Mouse (Mus musculus): ENCODE measurements at regions not wholly inside any gene's neighbourhood (a gene's known extent, or its start where the extent isn't known, plus 50 kb on each side); places are given as distances from the start of the nearest gene placed in this dataset.
A peak's percentile ranks its signal among the peaks of the same experiment; 100 is the strongest.

GRCm38 (mm10) chr11:114467803-114468202, 200.5 kb upstream of the Rpl38 start:
- Histone ChIP-seq H3K9me3 (replicated peaks; ENCODE audit: low read length) (peaks cover 11% of the 10 kb centered on the region), H3K4me2 (ENCODE audit: insufficient read depth, low read depth, poor library complexity, severe bottlenecking) (no peak overlapping the region), H3K9ac (ENCODE audit: insufficient read depth, low read depth) (no peak overlapping the region), H3K27me3 (replicated peaks) (peaks cover 81% of the 10 kb centered on the region), H3K4me3 (replicated peaks in 1 of 3; ENCODE audit: low read depth in 2 of 3, low read length in 2 of 3, poor library complexity in 1 of 3) (no peak overlapping the region), H3K4me1 (ENCODE audit: control insufficient read depth in 1 of 2, insufficient read depth in 2 of 2) (no peaks in the 10 kb centered on the region), H3K79me2 (replicated peaks; ENCODE audit: control insufficient read depth, extremely low read depth, insufficient read depth, poor library complexity, severe bottlenecking) (no peaks in the 10 kb centered on the region), H3K27ac (ENCODE audit: insufficient read depth, low read depth) (no peak overlapping the region), H3K36me3 (replicated peaks in 1 of 2; ENCODE audit: control insufficient read depth in 1 of 2, insufficient read depth in 1 of 2, low read length in 1 of 2) (no peaks in the 10 kb centered on the region)
- in situ Hi-C loops (cut with MboI; ENCODE audit: low pct_ligation_motif_present, low pct_unique_long_range_greater_than_20kb, low sequenced_read_pairs) (no loop called here), dilution Hi-C loops (cut with MboI; ENCODE audit: extremely low pct_ligation_motif_present, extremely low pct_unique_long_range_greater_than_20kb, low sequenced_read_pairs) (no loop called here)
- no peak for DNase-seq (ENCODE audit: extremely low read depth)
- TF ChIP-seq GABPA (IDR thresholded peaks at IDR 0.05; ENCODE audit: insufficient replicate concordance, low read depth, low read length) (no peak), ELF1 (IDR thresholded peaks at IDR 0.05; ENCODE audit: low read depth, low read length) (no peak), MAX (IDR thresholded peaks at IDR 0.05; ENCODE audit: low read length) (no peak), MAFK (IDR thresholded peaks at IDR 0.05; ENCODE audit: insufficient replicate concordance, low read length) (no peak), BHLHE40 (IDR thresholded peaks at IDR 0.05; ENCODE audit: low read depth, low read length) (no peak), MYC (IDR thresholded peaks at IDR 0.05; ENCODE audit: low read depth, low read length) (no peak), CHD1 (IDR thresholded peaks at IDR 0.05; ENCODE audit: low read depth, low read length) (no peak), USF2 (conservative IDR thresholded peaks at IDR 0.05; ENCODE audit: low read depth, low read length) (no peak), POLR2A (IDR thresholded peaks at IDR 0.05; ENCODE audit: low read depth, low read length) (no peak)

GRCm38 (mm10) chr11:114465486-114465885, 202.8 kb upstream of the Rpl38 start:
- dilution Hi-C loops (cut with MboI; ENCODE audit: extremely low pct_ligation_motif_present, extremely low pct_unique_long_range_greater_than_20kb, low sequenced_read_pairs), result no loop called here
- in situ Hi-C loops (cut with MboI; ENCODE audit: low pct_ligation_motif_present, low pct_unique_long_range_greater_than_20kb, low sequenced_read_pairs), result no loop called here
- TF ChIP-seq JUN (IDR thresholded peaks at IDR 0.05; ENCODE audit: insufficient read depth, low read depth, low read length), result no peak
- no peak for TF ChIP-seq POLR2A (IDR thresholded peaks at IDR 0.05; ENCODE audit: low read depth, low read length)
- H3K9ac ChIP-seq (ENCODE audit: insufficient read depth, low read depth), result no peak overlapping the region
- peaks cover 7% of the 10 kb centered on the region for H3K9me3 ChIP-seq (replicated peaks; ENCODE audit: low read length)
- no peak for DNase-seq (ENCODE audit: extremely low read depth)
- H3K4me3 ChIP-seq (replicated peaks in 1 of 3; ENCODE audit: low read depth in 2 of 3, low read length in 2 of 3, poor library complexity in 1 of 3), result no peak overlapping the region
- H3K4me2 ChIP-seq (ENCODE audit: insufficient read depth, low read depth, poor library complexity, severe bottlenecking), result no peak overlapping the region
- peaks cover 68% of the 10 kb centered on the region for H3K27me3 ChIP-seq (replicated peaks)
- H3K79me2 ChIP-seq (replicated peaks; ENCODE audit: control insufficient read depth, extremely low read depth, insufficient read depth, poor library complexity, severe bottlenecking), result no peaks in the 10 kb centered on the region
- no peak overlapping the region for H3K27ac ChIP-seq (ENCODE audit: insufficient read depth, low read depth)
- H3K4me1 ChIP-seq (ENCODE audit: control insufficient read depth in 1 of 2, insufficient read depth in 2 of 2), result no peaks in the 10 kb centered on the region
- no peaks in the 10 kb centered on the region for H3K36me3 ChIP-seq (replicated peaks in 1 of 2; ENCODE audit: control insufficient read depth in 1 of 2, insufficient read depth in 1 of 2, low read length in 1 of 2)

- dilution Hi-C loops (cut with MboI; ENCODE audit: extremely low pct_ligation_motif_present, extremely low pct_unique_long_range_greater_than_20kb, low sequenced_read_pairs), result no loop called here
- DNase-seq (ENCODE audit: extremely low read depth), result peak; percentile 34
Measured at GRCm38 (mm10) chr11:114462755-114463374, 205.5 kb upstream of the Rpl38 start.

More at GRCm38 (mm10) chr11:114462755-114463374, 205.5 kb upstream of the Rpl38 start:
- peaks cover 51% of the 10 kb centered on the region for H3K27me3 ChIP-seq (replicated peaks)
- no peak overlapping the region for H3K4me2 ChIP-seq (ENCODE audit: insufficient read depth, low read depth, poor library complexity, severe bottlenecking)
- H3K4me1 ChIP-seq (ENCODE audit: control insufficient read depth in 1 of 2, insufficient read depth in 2 of 2), result no peaks in the 10 kb centered on the region
- in situ Hi-C loops (cut with MboI; ENCODE audit: low pct_ligation_motif_present, low pct_unique_long_range_greater_than_20kb, low sequenced_read_pairs), result no loop called here
- peak; percentile 49 for TF ChIP-seq SMC3 (IDR thresholded peaks at IDR 0.05; ENCODE audit: low read depth, low read length)
- no peak for TF ChIP-seq MAX (IDR thresholded peaks at IDR 0.05; ENCODE audit: low read length)
- TF ChIP-seq ELF1 (IDR thresholded peaks at IDR 0.05; ENCODE audit: low read depth, low read length), result no peak
- TF ChIP-seq RAD21 (IDR thresholded peaks at IDR 0.05; ENCODE audit: low read depth, low read length), result peak; percentile 65
- peak; percentile 37 to 72; a peak in 3 of 4 replicates for TF ChIP-seq CTCF (conservative IDR thresholded peaks at IDR 0.05 in 1 of 2, IDR thresholded peaks at IDR 0.05 in 1 of 2; ENCODE audit: low read depth in 2 of 2, low read length in 2 of 2)
- no peak overlapping the region for H3K4me3 ChIP-seq (replicated peaks in 1 of 3; ENCODE audit: low read depth in 2 of 3, low read length in 2 of 3, poor library complexity in 1 of 3)
- H3K79me2 ChIP-seq (replicated peaks; ENCODE audit: control insufficient read depth, extremely low read depth, insufficient read depth, poor library complexity, severe bottlenecking), result no peaks in the 10 kb centered on the region
- no peak overlapping the region for H3K27ac ChIP-seq (ENCODE audit: insufficient read depth, low read depth)
- H3K9ac ChIP-seq (ENCODE audit: insufficient read depth, low read depth), result no peak overlapping the region
- H3K9me3 ChIP-seq (replicated peaks; ENCODE audit: low read length), result no peaks in the 10 kb centered on the region
- no peaks in the 10 kb centered on the region for H3K36me3 ChIP-seq (replicated peaks in 1 of 2; ENCODE audit: control insufficient read depth in 1 of 2, insufficient read depth in 1 of 2, low read length in 1 of 2)

All from CH12.LX (cell line).